Mouse (Mus musculus): Measurements from ENCODE around the gene Ankrd13d. TPM values are rescaled to one million over a fixed set of nuclear protein-coding genes. Genes with fewer than 3 reads are reported as not detected.
A peak's percentile ranks its signal among the peaks of the same experiment; 100 is the strongest.

Ankrd13d gene
- polyA plus RNA-seq, 1 experiment from 2014 or later: 7.6 TPM

GRCm38 (mm10) chr19:4299574-4300270 lies 16.8 kb upstream of the Ankrd13d start:
- no peak overlapping the region for H3K4me3 ChIP-seq (ENCODE audit: low read depth, low read length)
- peaks cover 11% of the 10 kb centered on the region; the same call in 1 of the 2 replicates for H3K36me3 ChIP-seq (ENCODE audit: control insufficient read depth, insufficient read depth, low read length)
- WGBS: 75% methylated on average over 6 of the region's 6 CpGs
- no peak overlapping the region for H3K9ac ChIP-seq (ENCODE audit: low read depth, low read length)
- no peaks in the 10 kb centered on the region for H3K27me3 ChIP-seq (replicated peaks; ENCODE audit: control insufficient read depth, insufficient read depth, low read length)
- H3K4me1 ChIP-seq (ENCODE audit: control insufficient read depth, insufficient read depth, low read length): peaks cover 48% of the 10 kb centered on the region
- DNase-seq (ENCODE audit: low spot score) (no peak), ATAC-seq (ENCODE audit: low read depth) (no peak)
- H3K27ac ChIP-seq (replicated peaks; ENCODE audit: low read depth, low read length): 0 out of 2 replicates have a peak overlapping the region, but pooled peaks have one; percentile 7
- no peaks in the 10 kb centered on the region for H3K9me3 ChIP-seq (ENCODE audit: control insufficient read depth, low read length)
- H3K4me2 ChIP-seq (ENCODE audit: low read depth, low read length): no peak overlapping the region

- no peaks in the 10 kb centered on the region for H3K9me3 ChIP-seq (ENCODE audit: control insufficient read depth, low read length)
- no peak overlapping the region for H3K4me3 ChIP-seq (ENCODE audit: low read depth, low read length)
- H3K27me3 ChIP-seq (replicated peaks; ENCODE audit: control insufficient read depth, insufficient read depth, low read length): no peaks in the 10 kb centered on the region
- no peak for DNase-seq (ENCODE audit: low spot score)
- ATAC-seq (ENCODE audit: low read depth): no peak
- no peak overlapping the region for H3K27ac ChIP-seq (replicated peaks; ENCODE audit: low read depth, low read length)
- no peak overlapping the region for H3K9ac ChIP-seq (ENCODE audit: low read depth, low read length)
- 86% methylated on average over 7 of the region's 7 CpGs for WGBS
- no peak overlapping the region for H3K4me2 ChIP-seq (ENCODE audit: low read depth, low read length)
- peaks cover 42% of the 10 kb centered on the region for H3K4me1 ChIP-seq (ENCODE audit: control insufficient read depth, insufficient read depth, low read length)
- H3K36me3 ChIP-seq (ENCODE audit: control insufficient read depth, insufficient read depth, low read length): peaks cover 15% of the 10 kb centered on the region; the same call in 1 of the 2 replicates
Observed at GRCm38 (mm10) chr19:4299126-4299525, 16.2 kb upstream of the Ankrd13d start.

GRCm38 (mm10) chr19:4298322-4299121 lies 15.6 kb upstream of the Ankrd13d start:
- no peak for ATAC-seq (ENCODE audit: low read depth)
- DNase-seq (ENCODE audit: low spot score): no peak
- no peak overlapping the region for H3K4me3 ChIP-seq (ENCODE audit: low read depth, low read length)
- H3K36me3 ChIP-seq (ENCODE audit: control insufficient read depth, insufficient read depth, low read length): peaks cover 15% of the 10 kb centered on the region; the same call in 1 of the 2 replicates
- H3K4me1 ChIP-seq (ENCODE audit: control insufficient read depth, insufficient read depth, low read length): peaks cover 36% of the 10 kb centered on the region
- no peaks in the 10 kb centered on the region for H3K27me3 ChIP-seq (replicated peaks; ENCODE audit: control insufficient read depth, insufficient read depth, low read length)
- H3K27ac ChIP-seq (replicated peaks; ENCODE audit: low read depth, low read length): no peak overlapping the region
- 84% methylated on average over 17 of the region's 17 CpGs for WGBS
- H3K4me2 ChIP-seq (ENCODE audit: low read depth, low read length): no peak overlapping the region
- no peak overlapping the region for H3K9ac ChIP-seq (ENCODE audit: low read depth, low read length)
- no peaks in the 10 kb centered on the region for H3K9me3 ChIP-seq (ENCODE audit: control insufficient read depth, low read length)

- Histone ChIP-seq H3K27ac (replicated peaks; ENCODE audit: low read depth, low read length) (no peak overlapping the region), H3K27me3 (replicated peaks; ENCODE audit: control insufficient read depth, insufficient read depth, low read length) (no peaks in the 10 kb centered on the region), H3K9me3 (ENCODE audit: control insufficient read depth, low read length) (no peaks in the 10 kb centered on the region), H3K4me2 (ENCODE audit: low read depth, low read length) (no peak overlapping the region), H3K4me3 (ENCODE audit: low read depth, low read length) (no peak overlapping the region), H3K9ac (ENCODE audit: low read depth, low read length) (no peak overlapping the region), H3K36me3 (ENCODE audit: control insufficient read depth, insufficient read depth, low read length) (peaks cover 19% of the 10 kb centered on the region; the same call in 1 of the 2 replicates), H3K4me1 (ENCODE audit: control insufficient read depth, insufficient read depth, low read length) (peaks cover 30% of the 10 kb centered on the region)
- DNase-seq (ENCODE audit: low spot score): peak; percentile 17
- ATAC-seq (ENCODE audit: low read depth): no peak
- 86% methylated on average over 5 of the region's 5 CpGs for WGBS
Observed at GRCm38 (mm10) chr19:4297851-4298250, 14.9 kb upstream of the Ankrd13d start.

GRCm38 (mm10) chr19:4296611-4297010 lies 13.7 kb upstream of the Ankrd13d start:
- H3K9me3 ChIP-seq (ENCODE audit: control insufficient read depth, low read length): no peaks in the 10 kb centered on the region
- no peak for DNase-seq (ENCODE audit: low spot score)
- no peak overlapping the region for H3K4me2 ChIP-seq (ENCODE audit: low read depth, low read length)
- H3K9ac ChIP-seq (ENCODE audit: low read depth, low read length): no peak overlapping the region
- no peak overlapping the region for H3K4me3 ChIP-seq (ENCODE audit: low read depth, low read length)
- WGBS: 93% methylated on average over 2 of the region's 2 CpGs
- no peak for ATAC-seq (ENCODE audit: low read depth)
- no peaks in the 10 kb centered on the region for H3K27me3 ChIP-seq (replicated peaks; ENCODE audit: control insufficient read depth, insufficient read depth, low read length)
- peaks cover 18% of the 10 kb centered on the region for H3K4me1 ChIP-seq (ENCODE audit: control insufficient read depth, insufficient read depth, low read length)
- no peak overlapping the region for H3K27ac ChIP-seq (replicated peaks; ENCODE audit: low read depth, low read length)
- H3K36me3 ChIP-seq (ENCODE audit: control insufficient read depth, insufficient read depth, low read length): peaks cover 31% of the 10 kb centered on the region

GRCm38 (mm10) chr19:4295391-4295790 lies 12.5 kb upstream of the Ankrd13d start:
- Histone ChIP-seq H3K9ac (ENCODE audit: low read depth, low read length) (no peak overlapping the region), H3K4me3 (ENCODE audit: low read depth, low read length) (no peak overlapping the region), H3K4me2 (ENCODE audit: low read depth, low read length) (no peak overlapping the region), H3K27me3 (replicated peaks; ENCODE audit: control insufficient read depth, insufficient read depth, low read length) (no peaks in the 10 kb centered on the region), H3K4me1 (ENCODE audit: control insufficient read depth, insufficient read depth, low read length) (peaks cover 5% of the 10 kb centered on the region), H3K9me3 (ENCODE audit: control insufficient read depth, low read length) (no peaks in the 10 kb centered on the region), H3K27ac (replicated peaks; ENCODE audit: low read depth, low read length) (no peak overlapping the region), H3K36me3 (ENCODE audit: control insufficient read depth, insufficient read depth, low read length) (peaks cover 43% of the 10 kb centered on the region)
- DNase-seq (ENCODE audit: low spot score): no peak
- no peak for ATAC-seq (ENCODE audit: low read depth)
- WGBS: 86% methylated on average over 4 of the region's 4 CpGs

- DNase-seq (ENCODE audit: low spot score) (peak; percentile 34), ATAC-seq (ENCODE audit: low read depth) (no peak)
- H3K27me3 ChIP-seq (replicated peaks; ENCODE audit: control insufficient read depth, insufficient read depth, low read length): no peaks in the 10 kb centered on the region
- no peaks in the 10 kb centered on the region for H3K4me1 ChIP-seq (ENCODE audit: control insufficient read depth, insufficient read depth, low read length)
- H3K4me2 ChIP-seq (ENCODE audit: low read depth, low read length): no peak overlapping the region
- H3K9me3 ChIP-seq (ENCODE audit: control insufficient read depth, low read length): no peaks in the 10 kb centered on the region
- no peak overlapping the region for H3K27ac ChIP-seq (replicated peaks; ENCODE audit: low read depth, low read length)
- H3K36me3 ChIP-seq (ENCODE audit: control insufficient read depth, insufficient read depth, low read length): peaks cover 52% of the 10 kb centered on the region
- no peak overlapping the region for H3K4me3 ChIP-seq (ENCODE audit: low read depth, low read length)
- no peak overlapping the region for H3K9ac ChIP-seq (ENCODE audit: low read depth, low read length)
- WGBS: 79% methylated on average over 13 of the region's 14 CpGs
Observed at GRCm38 (mm10) chr19:4294381-4295097, 11.6 kb upstream of the Ankrd13d start.

GRCm38 (mm10) chr19:4291161-4291560 lies 8.2 kb upstream of the Ankrd13d start:
- ATAC-seq (ENCODE audit: low read depth): no peak
- H3K36me3 ChIP-seq (ENCODE audit: control insufficient read depth, insufficient read depth, low read length): peaks cover 76% of the 10 kb centered on the region
- no peak for DNase-seq (ENCODE audit: low spot score)
- no peaks in the 10 kb centered on the region for H3K9me3 ChIP-seq (ENCODE audit: control insufficient read depth, low read length)
- no peak overlapping the region for H3K4me2 ChIP-seq (ENCODE audit: low read depth, low read length)
- no peaks in the 10 kb centered on the region for H3K4me1 ChIP-seq (ENCODE audit: control insufficient read depth, insufficient read depth, low read length)
- no peak overlapping the region for H3K4me3 ChIP-seq (ENCODE audit: low read depth, low read length)
- 87% methylated on average over 11 of the region's 11 CpGs for WGBS
- H3K9ac ChIP-seq (ENCODE audit: low read depth, low read length): peak overlapping the region; percentile 16; the same call in 1 of the 2 replicates
- no peak overlapping the region for H3K27ac ChIP-seq (replicated peaks; ENCODE audit: low read depth, low read length)
- H3K27me3 ChIP-seq (replicated peaks; ENCODE audit: control insufficient read depth, insufficient read depth, low read length): no peaks in the 10 kb centered on the region
